Mouse (Mus musculus): ENCODE measurements at regions not wholly inside any gene's neighbourhood (a gene's known extent, or its start where the extent isn't known, plus 50 kb on each side); places are given as distances from the start of the nearest gene placed in this dataset.

DNA sequence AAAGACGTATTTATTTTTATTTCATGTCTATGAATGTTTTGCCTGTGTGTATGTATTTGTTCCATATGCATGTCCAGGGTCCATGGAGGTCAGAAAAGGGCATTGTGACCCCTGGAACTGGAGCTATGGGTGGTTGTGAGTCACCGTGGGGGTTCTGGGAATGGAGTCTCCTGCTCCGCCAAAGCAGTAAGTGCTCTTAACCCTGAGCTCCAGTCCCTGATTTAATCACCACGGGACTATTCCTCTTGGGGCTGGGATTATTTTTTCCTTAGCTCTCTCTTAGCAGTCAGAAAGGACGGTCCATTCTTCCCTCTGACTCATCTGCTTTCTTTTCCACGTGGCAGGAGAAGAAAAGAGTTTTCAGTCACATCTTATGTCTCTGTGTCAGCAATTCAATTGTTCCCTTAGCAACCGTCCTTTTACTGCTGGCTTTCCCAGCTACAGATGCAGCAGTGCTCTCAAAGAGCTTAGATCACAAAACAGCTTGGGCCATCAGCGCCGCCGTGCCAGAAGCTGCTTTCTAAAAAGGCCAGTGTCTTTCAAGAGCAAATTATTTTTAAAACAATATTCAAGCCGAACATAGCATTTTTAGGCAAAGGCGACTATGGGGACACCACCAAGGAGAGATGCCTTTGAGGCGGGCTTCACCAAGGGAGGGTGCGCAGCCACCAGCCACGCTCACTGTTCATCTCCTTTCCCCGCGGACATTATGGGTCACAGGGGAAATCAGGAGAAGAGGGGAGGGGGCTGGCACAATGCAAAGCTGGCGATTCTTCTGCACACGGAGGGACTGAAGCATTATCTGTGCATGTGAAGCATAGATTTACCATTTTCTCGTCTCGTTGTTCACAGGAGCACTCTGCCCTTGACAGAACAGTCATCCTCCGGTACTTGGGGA is 110.8 kb downstream of the Map3k7 start:
- DNase-seq (ENCODE audit: low read depth, low spot score) = no peak

DNA sequence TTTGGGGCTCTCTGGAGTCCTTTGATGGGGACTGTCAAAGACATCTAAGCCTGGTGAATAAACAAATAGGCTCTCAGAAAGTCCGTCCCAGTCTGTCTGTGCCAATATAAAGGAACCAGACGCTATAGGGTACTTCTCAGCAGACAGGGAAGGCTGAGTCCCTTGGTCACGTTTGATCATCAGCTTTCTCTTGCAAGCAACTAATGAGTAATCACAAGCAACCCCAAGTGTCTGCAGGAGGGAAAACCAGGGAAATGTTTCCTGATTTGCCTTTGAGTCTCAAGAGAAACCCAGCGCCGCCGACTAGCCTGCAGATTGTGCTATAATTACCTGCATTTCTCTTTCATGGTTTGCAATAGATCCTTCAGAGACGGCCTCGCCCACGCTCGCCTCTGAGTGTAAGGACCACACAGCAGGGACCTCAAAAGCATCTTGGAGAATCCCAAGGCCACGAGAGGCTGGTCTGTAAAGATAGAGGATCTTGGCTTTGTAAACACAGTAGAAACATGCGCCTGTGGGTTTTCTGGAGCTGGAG is 112.6 kb downstream of the Map3k7 start:
- no peak for DNase-seq (ENCODE audit: low read depth, low spot score)

DNA sequence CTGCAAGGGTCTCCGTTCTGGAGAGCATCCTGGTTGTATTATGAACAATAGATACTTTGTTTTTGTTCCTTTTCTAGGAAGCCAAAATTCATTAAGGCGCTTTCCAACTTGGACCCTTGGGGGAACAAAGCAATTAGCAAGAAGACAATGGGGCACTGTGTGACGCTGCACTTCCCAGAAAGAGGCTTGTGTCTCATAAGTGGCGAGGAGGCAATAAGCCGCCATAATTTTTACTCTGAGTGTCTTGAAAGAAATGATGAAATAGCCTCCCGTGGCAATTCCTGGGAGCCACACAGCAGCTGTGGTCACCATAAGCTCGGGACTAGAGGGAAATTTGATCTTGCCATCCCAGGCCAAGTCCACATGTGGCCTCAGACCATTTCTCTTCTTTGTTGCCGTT is 119.6 kb downstream of the Map3k7 start:
- no peak for DNase-seq (ENCODE audit: low read depth, low spot score)

DNA sequence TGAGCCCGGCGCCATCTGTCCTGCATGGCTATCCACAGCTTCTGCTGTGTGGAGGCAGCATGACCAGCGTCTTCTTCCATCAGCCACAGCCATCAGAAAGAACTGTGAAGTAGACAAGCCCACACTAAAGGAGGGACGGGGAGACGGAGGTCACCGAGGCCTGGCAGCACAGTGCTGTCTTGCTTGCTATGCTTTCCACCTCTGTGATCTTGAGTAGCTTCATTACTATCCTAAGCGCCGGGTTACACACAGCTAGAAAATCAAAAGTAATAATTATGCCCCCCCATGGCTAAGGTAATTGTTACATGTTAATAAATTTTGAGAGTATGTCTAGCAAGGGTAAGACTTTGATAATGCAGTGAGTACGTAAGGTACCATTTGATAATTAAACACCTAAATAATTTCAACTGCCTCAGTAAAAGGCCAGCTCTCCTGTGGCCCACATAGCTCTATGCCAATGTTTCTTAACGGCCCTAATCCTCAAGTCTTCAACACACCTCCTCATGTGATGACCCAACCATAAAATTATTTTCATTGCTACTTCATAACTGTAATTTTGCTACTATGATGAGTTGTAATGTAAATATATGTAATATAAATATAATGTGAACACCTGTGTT is 120.5 kb downstream of the Map3k7 start:
- DNase-seq (ENCODE audit: low read depth, low spot score) = no peak

DNA sequence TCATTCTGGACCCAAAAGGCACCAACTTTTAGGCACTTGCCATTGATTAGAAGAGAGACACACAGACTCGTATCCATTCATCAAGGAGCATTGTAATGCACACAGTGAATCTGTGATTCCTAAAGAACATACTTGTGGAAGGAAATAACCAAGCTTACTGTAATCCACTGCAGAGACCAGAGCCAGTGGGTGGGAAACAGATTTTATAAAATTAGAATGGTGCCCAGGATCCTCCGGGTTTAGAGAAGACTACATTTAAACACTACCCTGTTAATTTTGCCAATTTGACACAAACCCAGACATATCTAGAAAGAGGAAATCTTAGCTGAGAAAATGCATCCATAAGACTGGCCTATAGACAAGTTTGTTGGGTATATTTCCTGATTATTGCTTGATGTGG is 121.1 kb downstream of the Map3k7 start:
- DNase-seq (ENCODE audit: low read depth, low spot score) = no peak

DNA sequence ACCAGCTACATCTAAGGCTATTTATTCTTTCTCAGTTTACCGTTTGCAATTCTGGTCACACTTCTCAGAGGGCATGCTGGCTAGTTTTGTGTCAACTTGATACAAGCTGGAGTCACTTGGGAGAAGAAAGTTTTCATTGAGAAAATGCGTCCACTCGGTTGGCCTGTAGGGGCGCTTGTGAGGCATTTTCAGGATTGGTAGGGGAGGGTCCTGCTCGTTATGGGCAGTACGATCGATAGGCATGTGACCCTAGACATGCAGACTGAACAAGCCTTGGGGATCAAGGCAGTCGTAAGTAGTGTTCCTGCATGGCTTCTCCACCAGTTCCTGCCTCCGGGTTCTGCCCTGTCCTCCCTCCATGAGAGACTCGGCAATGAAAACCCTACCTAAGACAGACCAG is 127.2 kb downstream of the Map3k7 start:
- DNase-seq (ENCODE audit: low read depth, low spot score) = no peak

DNA sequence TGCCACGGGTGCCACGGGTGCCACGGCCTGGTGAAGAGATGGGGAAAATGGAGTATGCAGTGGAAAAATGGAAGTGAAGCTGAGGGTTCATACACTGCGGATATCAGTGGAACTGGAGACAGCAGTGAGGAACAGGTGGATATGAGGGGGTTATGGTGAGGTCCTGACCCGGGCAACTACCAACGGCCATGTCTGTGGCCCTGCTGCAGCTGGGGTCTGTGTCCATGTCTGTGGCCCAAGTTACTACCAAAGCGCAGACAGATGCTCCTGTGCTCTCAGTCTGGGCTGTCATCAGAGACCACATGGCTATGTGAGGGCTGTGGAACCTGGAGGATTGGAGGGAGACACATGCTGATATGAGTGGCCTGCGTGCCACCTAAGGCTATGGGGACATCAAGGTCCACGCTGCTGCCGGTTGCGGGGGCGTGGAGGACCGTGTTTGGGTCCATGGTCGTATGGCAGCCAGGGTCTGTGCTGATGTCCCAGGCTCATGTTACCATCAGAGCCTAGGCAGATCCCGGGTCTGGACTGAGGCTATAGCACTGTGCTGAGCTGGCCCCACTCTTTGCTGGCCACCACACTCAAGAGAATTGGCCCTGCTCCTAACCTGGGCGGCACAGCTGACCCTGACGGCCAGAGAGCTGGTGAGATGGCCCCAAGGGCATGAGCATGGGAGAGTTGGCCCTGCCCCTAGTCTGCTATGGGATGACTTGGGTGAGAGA is 128.6 kb downstream of the Map3k7 start:
- no peak for DNase-seq (ENCODE audit: low read depth, low spot score)

DNA sequence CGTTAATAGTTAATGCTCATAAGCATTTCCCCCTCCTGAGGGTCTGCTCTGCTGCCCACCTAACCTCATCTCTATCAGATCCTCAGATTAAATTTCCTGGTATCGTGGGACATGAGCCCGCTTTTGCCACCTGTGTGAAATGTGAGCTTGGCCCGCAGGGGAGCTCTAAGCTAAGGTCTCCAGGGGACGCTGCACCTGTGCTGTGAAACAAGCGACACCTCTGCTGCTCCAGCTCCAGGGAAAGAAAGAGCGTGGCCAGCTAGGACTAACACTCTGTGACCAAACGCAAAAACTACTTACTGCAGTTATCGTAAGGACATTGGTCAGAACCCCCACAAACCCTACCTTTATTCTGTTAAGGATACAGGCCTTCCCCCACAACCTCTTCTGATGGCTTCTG is 134.3 kb downstream of the Map3k7 start:
- peak; percentile 20 for DNase-seq (ENCODE audit: low read depth, low spot score)

DNA sequence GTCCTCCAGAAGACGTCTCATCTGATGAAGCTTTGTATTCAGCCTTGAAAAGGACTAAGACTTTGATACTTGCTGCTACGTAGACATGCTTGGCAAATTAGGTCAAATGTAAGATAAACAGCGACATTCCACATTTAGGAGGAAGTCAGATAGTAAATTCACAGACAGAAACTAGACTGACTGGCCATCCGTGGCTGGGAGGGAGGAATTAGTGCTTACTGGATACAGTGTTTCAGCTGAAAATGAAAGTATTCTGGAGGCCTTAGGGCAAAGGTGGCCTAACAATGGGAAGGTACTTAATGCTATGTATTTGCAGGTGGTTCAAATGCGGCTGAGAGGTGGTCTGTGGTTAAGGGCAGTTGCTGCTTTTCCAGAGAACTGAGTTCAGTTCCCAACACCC is 137.1 kb downstream of the Map3k7 start:
- no peak for DNase-seq (ENCODE audit: low read depth, low spot score)

DNA sequence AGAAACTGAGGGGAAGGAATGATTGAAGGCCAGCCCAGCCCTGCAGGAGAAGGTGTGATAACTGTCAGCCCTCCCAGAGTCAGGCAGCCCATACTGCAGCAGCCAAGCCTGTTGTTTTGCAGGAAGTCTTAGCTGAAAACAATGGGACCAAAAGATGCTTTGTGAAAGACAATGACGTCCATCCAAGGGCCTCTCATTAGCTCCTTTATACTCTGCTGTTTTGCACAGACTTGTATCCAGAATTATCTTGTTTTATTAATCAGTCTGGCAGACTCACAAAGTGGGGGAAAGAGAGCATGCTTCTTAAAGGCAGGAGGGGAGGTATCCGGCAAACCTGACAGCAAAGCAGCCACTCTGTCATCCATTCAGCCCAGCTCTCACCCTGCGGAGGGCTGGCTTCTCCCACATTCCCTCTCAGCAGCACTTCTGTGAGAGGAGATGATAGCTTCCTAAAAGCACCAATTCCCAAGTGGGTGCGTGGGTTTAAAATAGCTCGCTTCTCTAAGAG is 131.9 kb upstream of the Bach2 start:
- DNase-seq (ENCODE audit: low read depth, low spot score) = no peak

DNA sequence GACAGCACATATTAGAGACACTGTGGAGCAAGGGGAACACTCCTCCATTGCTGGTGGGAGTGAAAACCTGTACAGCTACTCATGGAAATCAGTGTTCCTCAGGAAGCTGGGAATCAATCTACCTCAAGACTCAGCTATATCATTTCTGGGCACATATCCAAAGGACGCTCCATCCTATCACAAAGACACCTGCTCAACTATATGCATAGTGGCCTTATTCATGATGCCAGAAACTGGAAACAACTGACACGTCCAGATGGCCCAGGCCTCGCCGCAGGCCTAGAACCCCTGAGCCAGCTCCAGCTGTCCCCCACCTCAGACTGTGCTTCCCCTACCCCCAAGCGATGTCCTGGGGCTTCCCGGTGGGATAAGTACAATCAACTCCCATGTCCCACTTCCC is 116.3 kb upstream of the Bach2 start:
- DNase-seq (ENCODE audit: low read depth, low spot score) = no peak

DNA sequence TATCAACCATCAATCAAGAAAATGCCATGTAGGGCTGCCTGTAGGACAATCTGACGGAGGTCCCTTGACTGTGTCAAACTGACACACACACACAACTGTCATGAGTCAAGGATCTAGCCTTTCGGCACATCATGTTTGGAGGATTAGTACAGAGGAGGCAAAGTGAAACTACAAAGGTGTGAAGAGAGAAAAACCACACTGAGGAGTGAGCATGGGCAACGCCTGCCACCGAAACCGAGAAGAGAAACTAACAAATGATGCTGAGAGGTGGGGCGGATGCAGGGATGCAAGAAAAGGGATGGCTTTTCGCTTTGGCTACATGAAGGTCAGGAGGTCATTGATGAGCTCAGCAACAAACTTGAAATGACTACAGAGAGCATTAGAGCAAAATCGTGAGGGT is 111.8 kb upstream of the Bach2 start:
- no peak for DNase-seq (ENCODE audit: low read depth, low spot score)

DNA sequence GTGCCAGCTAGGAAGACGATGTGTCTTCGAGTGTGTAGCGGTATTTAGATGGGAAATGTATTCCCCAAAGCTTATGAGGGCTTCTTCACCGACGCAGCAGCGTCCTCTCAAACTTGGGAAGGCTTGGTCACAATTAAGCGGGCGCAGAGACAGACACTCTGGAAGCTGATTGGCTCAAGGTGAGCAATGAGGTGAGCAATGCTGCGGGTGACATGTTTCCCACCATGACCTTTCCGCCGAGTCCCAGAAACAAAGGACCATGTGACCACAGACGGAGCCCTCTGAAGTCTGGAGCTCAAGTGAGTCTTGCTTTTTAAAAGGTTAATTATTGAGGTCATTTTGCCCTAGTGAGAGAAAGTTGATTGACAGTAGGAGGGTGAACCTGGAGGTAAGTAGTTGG is 108.0 kb upstream of the Bach2 start:
- peak; percentile 49 for DNase-seq (ENCODE audit: low read depth, low spot score)

DNA sequence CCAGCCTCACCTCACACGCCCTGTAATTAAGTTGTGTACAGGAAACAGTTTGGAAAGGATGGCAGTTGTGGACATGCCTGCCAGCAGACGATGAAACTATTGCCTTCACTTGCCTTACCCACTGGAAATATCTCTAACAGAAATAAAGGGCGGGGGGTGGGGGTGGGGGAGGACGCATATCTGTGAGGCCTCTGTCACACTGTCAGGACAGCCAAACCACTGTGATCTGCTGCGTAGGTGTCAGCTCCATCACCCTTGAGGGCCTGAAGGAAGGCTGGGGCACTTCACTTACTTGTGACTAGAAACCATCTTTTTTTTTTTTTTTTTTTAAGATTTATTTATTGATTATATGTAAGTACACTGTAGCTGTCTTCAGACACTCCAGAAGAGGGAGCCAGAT is 106.8 kb upstream of the Bach2 start:
- no peak for DNase-seq (ENCODE audit: low read depth, low spot score)

DNA sequence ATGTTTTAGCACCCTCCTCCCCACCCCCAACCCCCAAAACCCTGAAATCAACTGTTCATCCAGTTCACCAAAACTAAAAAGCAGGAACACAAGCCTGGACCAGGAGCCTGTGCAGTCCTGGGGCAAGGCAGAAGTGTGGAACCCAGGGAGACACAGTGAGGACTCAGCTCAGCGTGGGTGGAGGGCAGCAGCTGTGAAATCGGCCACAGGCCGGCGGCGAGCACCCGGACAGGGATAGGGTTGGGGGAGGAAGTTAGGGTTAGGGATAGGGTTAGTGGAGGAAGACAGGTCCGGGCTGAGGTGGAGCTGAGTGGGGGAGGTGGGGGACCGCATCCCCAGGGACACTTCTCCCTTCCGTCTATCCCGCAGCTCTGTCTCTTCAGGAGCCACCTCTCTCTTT is 102.5 kb upstream of the Bach2 start:
- DNase-seq (ENCODE audit: low read depth, low spot score) = no peak

DNA sequence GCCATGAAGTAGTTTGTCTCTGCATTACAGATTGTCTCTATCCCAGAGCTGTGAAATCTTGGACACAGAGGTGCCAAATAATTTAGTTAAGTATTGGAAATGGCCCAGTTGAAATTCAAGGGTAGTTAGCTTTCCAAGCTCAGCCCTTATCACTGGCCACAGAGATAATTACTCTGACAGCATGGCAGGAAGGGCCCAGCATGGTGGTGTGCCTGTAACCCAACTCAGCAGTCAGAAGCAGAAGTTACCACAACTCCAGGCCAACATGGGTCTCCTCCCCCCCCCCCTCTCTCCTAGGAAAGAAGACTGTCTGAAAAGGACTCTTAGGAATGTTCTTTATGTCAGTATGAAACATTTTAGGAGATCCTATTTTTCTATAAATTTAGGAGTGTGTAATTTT is 101.4 kb upstream of the Bach2 start:
- no peak for DNase-seq (ENCODE audit: low read depth, low spot score)

DNA sequence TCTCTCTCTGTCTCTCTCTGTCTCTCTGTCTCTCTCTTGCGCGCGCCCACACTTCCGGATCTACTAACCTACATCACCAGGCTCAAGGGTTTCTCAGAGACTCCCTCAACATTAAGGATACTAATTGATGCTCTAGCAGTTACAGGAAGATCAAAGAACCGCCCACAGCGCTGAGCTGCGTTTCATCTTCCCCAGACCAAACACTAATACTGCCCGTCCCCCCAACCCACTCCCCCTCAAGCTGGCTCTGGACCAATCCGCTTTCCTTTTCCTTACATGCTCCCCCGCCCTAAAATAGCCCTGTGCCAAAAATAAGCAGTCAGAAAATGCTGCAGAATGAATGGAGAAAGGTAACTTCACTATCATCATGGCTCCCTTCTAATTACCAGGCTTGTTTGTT is 100.6 kb upstream of the Bach2 start:
- no peak for DNase-seq (ENCODE audit: low read depth, low spot score)

DNA sequence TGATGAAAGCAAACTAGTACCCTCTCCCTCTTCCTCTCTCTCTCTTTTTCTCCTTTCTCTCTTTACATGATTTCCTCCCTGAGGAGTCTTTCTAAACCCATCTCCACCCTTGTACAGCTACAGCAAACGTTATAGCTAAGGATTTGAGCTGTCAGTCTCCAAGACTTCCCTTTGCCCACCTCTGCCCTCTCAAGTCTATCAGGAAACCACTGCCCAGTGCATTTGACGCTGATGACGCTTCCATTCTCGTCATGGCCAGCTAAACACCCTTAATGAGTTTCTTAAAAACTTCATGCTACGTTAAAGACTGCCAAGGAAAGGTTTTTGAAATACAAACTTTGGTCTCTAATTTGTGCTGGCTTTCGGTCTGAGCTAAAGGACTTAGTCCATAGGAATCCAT is 99.0 kb upstream of the Bach2 start:
- DNase-seq (ENCODE audit: low read depth, low spot score) = no peak

DNA sequence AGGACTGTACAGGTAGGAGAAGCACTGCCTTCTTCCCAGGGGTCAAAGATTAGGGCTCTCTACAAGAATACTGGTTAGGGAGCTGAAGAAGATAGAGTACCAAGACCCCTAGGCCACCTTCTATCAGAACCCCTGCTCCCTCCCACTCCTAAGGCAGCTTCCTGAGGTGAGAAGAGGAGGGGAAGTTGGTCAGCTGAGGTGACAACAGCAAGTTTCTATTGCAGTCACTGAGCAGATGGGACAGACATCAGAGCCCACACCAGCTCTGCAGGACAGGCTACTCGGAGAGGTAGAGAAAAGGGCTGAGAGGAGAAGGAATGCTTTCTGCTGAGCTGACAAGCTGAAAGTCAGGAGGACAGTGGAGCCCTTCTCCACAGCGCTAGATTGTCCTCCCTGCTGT is 98.5 kb upstream of the Bach2 start:
- no peak for DNase-seq (ENCODE audit: low read depth, low spot score)

DNA sequence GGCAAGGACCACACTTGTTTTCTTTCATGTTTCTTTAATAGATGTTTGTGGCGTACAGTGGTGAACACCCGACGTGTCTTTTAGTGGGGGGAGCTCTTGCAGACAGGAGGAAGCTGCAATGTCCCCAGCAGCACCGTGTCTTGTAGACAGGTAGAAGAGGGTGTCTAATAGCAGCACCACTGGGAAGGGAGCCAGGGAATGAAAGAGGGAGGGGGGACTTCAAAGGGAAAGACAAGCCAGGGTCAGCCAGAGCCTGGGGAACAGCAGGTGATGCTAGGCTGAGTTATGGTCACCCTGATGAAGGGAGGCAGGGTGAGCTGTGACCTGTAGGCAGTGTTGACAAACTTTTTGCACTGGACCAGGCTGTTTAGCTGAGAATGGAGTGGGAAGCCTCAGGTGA is 96.4 kb upstream of the Bach2 start:
- DNase-seq (ENCODE audit: low read depth, low spot score) = no peak

DNA sequence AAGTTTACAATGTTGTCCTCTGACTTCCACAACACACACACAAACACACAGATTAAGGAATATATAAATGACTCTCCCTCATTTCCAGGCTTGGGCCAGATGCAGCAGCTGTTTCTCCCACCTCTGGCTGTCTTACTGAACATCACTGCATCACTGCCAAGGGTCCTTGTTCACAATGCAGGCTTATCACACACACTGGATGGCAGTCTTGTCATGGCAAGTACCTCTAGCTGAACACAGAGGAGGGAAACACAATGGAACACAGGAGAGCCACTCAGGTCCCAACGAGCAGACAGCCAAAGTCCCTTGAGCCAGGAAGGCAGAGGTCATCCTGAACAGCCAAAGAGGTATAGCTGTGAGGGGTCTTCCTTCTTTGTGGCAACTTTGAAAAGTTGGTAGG is 91.5 kb upstream of the Bach2 start:
- no peak for DNase-seq (ENCODE audit: low read depth, low spot score)

DNA sequence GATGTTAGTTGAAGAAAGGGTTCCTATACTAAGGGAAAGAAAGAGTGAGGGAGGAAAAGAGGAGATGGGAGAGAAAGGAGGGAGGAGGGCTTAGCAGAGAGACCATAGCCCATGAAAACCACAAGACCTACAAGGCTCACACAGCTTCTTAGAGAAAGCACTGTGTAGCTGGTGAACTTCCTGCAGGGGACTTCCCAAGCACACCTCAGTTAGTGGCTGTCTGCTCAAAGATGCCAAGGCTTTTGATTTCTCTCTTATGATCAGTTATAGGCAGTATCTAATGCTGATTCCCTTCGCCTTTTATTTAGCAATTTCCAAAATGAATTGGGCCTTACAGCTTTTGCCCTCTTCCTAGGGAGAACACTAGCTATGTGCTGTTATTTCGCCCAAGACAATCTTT is 90.0 kb upstream of the Bach2 start:
- no peak for DNase-seq (ENCODE audit: low read depth, low spot score)
